ENCODE assay signal across 9 mouse cellular contexts in genomic region chr1:90486349-90486839, GRCm38 (mm10).
DNase-seq lines count a peak whose midpoint lies in the region; ATAC-seq lines count a peak whose summit lies in the region.
"Had no signal": no experiment of that assay in that cellular context is flagged by ENCODE, and none has a peak within 500 bp of the region (broad histone marks: within the 10 kb centered on the region; RNA-seq: fewer than 3 reads in every experiment).

No protein-coding gene starts in this region.

- 29% methylated on average over 11 of the region's 11 CpGs for WGBS in lung, embryonic 15.5 days
- WGBS in hindbrain, embryonic 11.5 days = 59% methylated on average over 11 of the region's 11 CpGs

- H3K4me3 ChIP-seq in lung, embryonic 15.5 days = no peak overlapping the region
- H3K4me3 ChIP-seq in hindbrain, embryonic 11.5 days (ENCODE audit: low read depth, low read length) = no peak overlapping the region

- no peak for DNase-seq in lung, adult 18-20 months
- peak; percentile 30 for DNase-seq in cerebellum, adult 8-10 months
- peak; percentile 41 for DNase-seq in hindbrain, embryonic 11.5 days (ENCODE audit: low spot score)
- DNase-seq in mesoderm, embryonic 11.5 days (ENCODE audit: low read depth, low spot score) = peak; percentile 61
- DNase-seq in heart, postnatal 10 days = no peak
- no peak for DNase-seq in gastrocnemius, adult 18-20 months (ENCODE audit: low spot score)
- DNase-seq: gastrocnemius, postnatal 36 days had no signal

- H3K27me3 ChIP-seq in lung, embryonic 15.5 days = peaks cover 45% of the 10 kb centered on the region
- no peaks in the 10 kb centered on the region for H3K27me3 ChIP-seq in hindbrain, embryonic 11.5 days (ENCODE audit: control insufficient read depth, insufficient read depth, low read length)

- H3K9me3 ChIP-seq in lung, embryonic 15.5 days = no peaks in the 10 kb centered on the region
- no peaks in the 10 kb centered on the region for H3K9me3 ChIP-seq in hindbrain, embryonic 11.5 days (ENCODE audit: control insufficient read depth, low read length)

- H3K4me2 ChIP-seq in lung, embryonic 15.5 days = peak overlapping the region; percentile 19; the same call in 1 of the 2 replicates
- H3K4me2 ChIP-seq in hindbrain, embryonic 11.5 days (replicated peaks; ENCODE audit: low read depth, low read length) = no peak overlapping the region

- H3K27ac ChIP-seq in lung, embryonic 15.5 days = peak overlapping the region; percentile 31; the same call in 1 of the 2 replicates
- H3K27ac ChIP-seq in hindbrain, embryonic 11.5 days (ENCODE audit: low read depth, low read length) = no peak overlapping the region

- H3K9ac ChIP-seq in lung, embryonic 15.5 days = no peak overlapping the region
- H3K9ac ChIP-seq in hindbrain, embryonic 11.5 days (ENCODE audit: low read depth, low read length) = no peak overlapping the region

- H3K4me1 ChIP-seq in lung, embryonic 15.5 days = peaks cover 14% of the 10 kb centered on the region
- no peaks in the 10 kb centered on the region; the same call in 1 of the 2 replicates for H3K4me1 ChIP-seq in hindbrain, embryonic 11.5 days (replicated peaks; ENCODE audit: control insufficient read depth, insufficient read depth, low read length)

- intact Hi-C loops in heart, postnatal 10 days (cut with DNase I) = loop anchor here (5.0 kb wide), 1 partner anchor 101 kb away; no protein-coding TSS in a partner anchor

- no peaks in the 10 kb centered on the region for H3K36me3 ChIP-seq in lung, embryonic 15.5 days
- H3K36me3 ChIP-seq in hindbrain, embryonic 11.5 days (ENCODE audit: control insufficient read depth, insufficient read depth, low read length) = no peaks in the 10 kb centered on the region

- peak; percentile 89 for ATAC-seq in lung, embryonic 15.5 days (ENCODE audit: borderline replicate concordance, extremely low read depth, low FRiP score, low TSS enrichment)
- ATAC-seq in hindbrain, embryonic 11.5 days (ENCODE audit: low FRiP score) = peak; percentile 75
- ATAC-seq in megakaryocyte progenitor cell, adult 5-6 weeks (replicated peaks; ENCODE audit: poor library complexity) = no peak

Comparison
In these comparisons a context has a peak if more than half of its experiments do, and no peak if none do; other contexts are left out.
1. DNase-seq: peak in cerebellum, adult 8-10 months (single experiment), hindbrain, embryonic 11.5 days (single experiment) and mesoderm, embryonic 11.5 days (single experiment); none in lung, adult 18-20 months (0 of 2), heart, postnatal 10 days (0 of 2) and gastrocnemius, adult 18-20 months (single experiment).